Mouse (Mus musculus) retina, postnatal 1 day (tissue): Measurements from ENCODE around the gene R3hdml.
A peak's percentile ranks its signal among the peaks of the same experiment; 100 is the strongest.
"Not testable (repeated sequence)": the region's sequence is repeated elsewhere in the genome, so short reads cannot be mapped to it uniquely, and the experiment has no call there.

Experiments used
- DNase-seq: peaks from one replicate; pipeline ENCODE4 v3.0.0-alpha.2; 2012

The R3hdml gene

DNA sequence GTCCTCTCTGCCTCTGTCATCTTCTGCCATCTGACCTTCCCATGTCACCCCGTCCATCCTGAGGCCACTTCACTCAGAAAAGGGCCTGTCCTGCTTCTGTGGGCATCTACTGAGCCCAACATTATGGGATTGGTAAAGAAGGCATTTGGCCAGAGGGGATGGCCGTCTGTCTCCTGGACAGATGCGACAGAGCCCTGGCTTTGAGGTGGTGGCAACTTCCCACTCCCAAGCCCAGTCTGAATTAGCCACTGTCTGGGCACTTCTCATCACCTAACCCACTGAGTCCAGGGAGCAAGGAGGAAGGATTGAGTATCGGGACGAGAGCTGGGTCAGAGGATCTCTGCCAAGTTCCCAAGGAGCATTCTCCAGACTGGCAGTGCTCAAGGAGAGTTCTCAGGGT, at the start of gene R3hdml:
TSS of gene R3hdml (plus strand) at position 301 of the 400 bp plus-strand sequence.
- DNase-seq: no peak

DNA sequence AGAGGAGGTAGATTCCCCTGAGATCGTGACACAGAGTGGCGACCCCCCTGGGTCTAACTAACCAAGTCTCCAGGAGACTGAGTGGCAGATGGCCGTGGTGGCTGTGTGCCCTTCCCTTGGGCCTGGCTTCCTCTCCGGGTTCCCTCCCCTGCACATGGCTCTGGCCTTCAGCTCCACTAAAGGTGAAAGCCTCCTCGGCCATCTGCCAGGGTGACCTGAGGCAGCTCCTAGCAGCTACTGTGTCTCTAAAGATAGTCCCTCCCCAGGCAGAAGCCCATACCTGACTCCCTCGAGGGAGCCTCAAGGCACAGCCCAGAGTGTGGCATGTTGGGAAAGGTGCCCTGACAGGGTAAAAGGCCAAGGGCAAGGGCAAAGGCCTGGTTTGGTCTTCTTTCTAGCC, 48.6 kb upstream of the R3hdml start:
- peak; percentile 20 for DNase-seq

GRCm38 (mm10) chr2:163444017-163444416, 48.1 kb upstream of the R3hdml start:
- DNase-seq: no peak

GRCm38 (mm10) chr2:163447375-163447774, 44.7 kb upstream of the R3hdml start:
- no peak for DNase-seq

DNA sequence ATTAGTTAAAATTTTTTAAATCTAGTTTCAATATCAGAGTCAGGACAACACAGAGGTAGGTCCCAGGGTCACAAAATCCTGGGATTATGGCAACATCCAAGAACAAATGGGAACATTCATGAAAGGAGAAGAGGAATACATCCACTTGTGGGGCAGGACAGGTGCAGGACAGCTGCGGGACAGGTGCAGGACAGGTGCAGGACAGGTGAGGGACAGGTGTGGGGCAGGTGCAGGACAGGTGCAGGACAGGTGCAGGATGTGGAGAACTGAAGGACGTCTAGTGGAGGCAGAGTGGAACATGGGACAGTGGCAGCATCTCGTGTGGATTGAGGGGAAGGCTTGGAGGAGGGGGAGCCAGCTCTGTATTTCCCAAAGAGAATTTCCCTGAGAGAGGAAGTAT, 42.8 kb upstream of the R3hdml start:
- DNase-seq: no peak

GRCm38 (mm10) chr2:163450668-163451295, 41.3 kb upstream of the R3hdml start:
- DNase-seq: no peak

DNA sequence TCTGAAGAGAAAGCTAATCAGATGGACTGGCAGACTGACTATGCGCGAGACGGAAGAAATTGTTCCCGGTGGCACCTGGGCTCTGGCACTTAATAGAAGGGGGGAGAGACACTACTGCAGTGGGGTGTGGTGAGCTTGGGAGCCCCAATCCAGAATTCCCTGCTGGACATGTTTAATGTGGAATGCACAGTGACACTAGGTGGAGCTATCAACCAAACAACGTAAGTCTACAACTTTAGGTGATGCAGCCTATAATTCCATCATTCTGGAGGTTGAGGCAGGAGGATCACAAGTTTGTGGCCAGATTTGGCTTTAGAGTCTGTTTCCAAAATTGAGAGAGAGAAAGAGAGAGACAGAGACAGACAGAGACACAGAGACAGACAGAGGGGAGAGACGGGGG, 39.4 kb upstream of the R3hdml start:
- DNase-seq: no peak

DNA sequence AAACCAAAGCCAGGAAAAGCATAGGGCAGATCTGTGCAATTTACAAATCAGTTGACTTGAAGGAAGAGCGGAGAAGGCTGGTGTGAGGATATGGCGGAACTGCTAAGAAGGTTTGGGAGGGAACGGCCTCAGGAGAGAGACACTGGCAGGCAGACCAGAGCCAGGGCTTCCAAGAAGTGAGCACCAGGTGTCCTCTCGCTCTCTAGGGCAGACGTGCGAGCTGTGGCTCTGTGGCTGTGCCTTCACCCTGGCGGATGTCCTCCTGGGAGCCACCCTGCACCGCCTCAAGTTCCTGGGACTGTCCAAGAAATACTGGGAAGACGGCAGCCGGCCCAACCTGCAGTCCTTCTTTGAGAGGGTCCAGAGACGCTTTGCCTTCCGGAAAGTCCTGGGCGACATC, 38.7 kb upstream of the R3hdml start:
- no peak for DNase-seq

DNA sequence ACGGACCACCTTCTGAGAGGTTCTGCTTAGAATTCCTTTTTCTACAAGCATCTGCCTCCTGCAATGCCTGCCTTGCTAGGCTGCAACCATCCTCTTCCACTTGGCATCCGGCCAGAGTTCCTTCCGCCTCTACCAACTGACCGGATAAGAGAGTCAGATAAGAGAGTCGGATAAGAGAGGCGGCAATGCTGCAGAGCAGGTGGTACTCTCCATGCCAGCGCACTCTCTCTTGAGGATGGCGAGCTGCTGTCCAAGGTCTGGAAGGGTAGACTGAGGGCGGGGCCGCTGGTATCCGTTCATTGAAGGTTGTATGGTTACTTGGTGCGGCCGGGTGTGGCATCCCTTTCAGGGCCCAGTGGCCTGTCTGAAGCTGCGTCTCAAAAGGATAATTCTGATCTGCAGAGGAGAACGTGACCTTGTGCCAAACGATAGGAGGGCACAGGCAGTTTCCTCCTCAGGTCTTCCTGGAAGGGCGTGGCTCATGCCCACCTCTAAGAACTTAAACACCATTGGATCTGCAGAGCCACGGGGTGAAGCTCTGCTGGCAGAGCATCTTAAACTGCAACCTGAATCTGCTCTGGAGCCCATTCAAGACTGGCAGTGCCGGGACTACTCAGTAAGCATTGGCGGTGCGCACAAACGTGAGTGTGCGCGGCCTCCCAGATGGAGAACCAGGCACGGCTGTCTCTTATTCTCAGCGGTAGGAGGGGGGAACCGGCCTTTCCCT, 33.4 kb upstream of the R3hdml start:
- no peak for DNase-seq

DNA sequence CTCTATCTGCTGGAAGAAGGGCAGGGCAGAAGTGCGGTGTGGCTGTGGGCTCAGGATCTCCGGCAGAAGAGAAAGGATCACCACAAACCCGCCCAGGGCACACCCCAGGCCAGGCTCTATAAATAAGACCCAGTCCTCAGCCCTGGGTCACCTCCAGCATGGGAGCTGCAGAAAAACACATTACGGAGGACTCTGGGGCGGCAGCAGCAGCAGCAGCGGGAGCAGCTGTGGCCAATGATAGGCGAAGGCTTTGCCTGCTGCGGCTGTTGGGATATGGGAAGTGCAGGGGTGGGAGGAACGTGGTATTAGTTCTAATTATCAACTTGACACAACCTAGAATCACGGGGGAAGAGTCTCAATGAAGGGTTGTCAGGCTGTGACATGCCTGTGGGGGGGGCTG, 32.7 kb upstream of the R3hdml start:
- peak; percentile 31 for DNase-seq

GRCm38 (mm10) chr2:163460622-163461021, 31.5 kb upstream of the R3hdml start:
- DNase-seq: no peak

DNA sequence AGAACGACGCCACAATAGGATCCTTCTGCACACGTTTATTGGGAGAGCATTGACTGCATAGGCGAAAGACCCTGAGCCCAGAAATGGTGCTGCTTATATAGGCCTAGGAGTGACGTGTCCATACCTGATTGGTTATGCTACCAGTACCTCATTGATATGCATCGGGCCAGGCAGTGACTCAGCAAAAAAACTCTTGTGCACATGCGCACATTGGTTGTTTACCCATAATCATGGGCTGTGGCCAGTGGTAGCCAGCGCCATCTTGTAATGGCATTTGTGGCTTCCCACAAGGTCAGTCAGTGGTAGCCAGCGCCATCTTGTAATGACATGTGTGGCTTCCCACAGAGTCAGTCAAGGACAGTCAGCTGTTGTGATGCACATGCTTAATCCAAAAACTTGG, 30.8 kb upstream of the R3hdml start:
- DNase-seq: not testable (repeated sequence)

- DNase-seq: no peak
Measured at GRCm38 (mm10) chr2:163462386-163462785, 29.7 kb upstream of the R3hdml start.

DNA sequence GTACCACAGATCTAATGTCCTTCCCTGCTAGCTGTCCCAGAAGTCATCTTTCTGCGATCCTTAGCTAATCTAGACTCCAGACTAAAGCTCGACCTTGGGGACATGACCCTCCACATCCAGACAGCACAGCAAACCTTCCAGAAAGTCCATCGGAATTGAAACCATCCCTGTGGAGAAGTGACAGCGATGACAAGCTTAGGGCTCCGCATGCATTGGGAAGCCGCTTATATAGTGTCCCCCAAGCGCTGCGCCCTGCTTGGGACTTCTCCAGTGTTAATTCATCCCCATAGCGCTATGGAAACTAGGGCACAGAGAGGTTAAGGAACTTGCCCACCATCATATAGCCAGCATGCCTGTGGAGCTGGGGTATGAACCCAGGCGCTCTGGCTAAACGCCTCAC, 29.3 kb upstream of the R3hdml start:
- DNase-seq: no peak

GRCm38 (mm10) chr2:163463251-163463769, 28.8 kb upstream of the R3hdml start:
- DNase-seq: no peak

DNA sequence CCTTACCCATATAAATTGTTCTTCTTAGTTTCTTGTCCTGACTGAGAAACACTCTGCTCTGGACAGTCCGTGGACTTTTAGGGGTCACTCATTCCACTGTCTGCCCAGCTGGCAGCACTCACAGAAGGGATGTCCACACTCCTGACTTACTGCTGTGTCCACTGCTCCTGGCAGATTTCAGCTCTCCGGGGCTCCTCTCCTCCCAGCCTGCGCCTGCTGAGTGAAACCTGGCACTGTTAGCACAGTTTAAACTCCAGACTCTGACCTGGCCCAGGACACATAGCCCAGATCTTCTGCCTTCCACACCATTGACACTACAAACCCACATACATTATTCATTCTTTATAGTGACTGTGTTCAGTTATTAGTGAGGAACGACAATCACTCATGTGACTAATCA, 28.1 kb upstream of the R3hdml start:
- no peak for DNase-seq

GRCm38 (mm10) chr2:163464562-163464961, 27.6 kb upstream of the R3hdml start:
- no peak for DNase-seq

DNA sequence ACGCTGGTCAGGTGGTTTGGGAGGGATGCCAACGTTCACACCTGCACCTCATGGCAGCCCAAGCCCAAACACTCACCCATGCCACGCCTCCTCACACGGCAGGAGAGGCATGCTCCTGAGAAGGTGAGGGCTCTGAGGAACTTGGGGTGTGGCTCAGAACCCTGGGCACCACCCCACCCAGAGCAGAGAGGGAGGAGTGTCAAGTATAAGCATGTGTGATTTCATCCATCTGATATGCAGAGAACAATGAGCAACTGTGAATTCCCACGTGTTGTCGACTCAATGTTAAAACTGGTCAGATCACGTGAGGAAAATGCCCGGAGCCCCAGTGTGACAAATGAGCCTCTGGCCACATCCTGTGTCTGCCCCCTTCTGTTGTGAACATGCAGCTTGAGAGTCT, 25.3 kb upstream of the R3hdml start:
- no peak for DNase-seq

- no peak for DNase-seq
Measured at GRCm38 (mm10) chr2:163467585-163467984, 24.5 kb upstream of the R3hdml start.

DNA sequence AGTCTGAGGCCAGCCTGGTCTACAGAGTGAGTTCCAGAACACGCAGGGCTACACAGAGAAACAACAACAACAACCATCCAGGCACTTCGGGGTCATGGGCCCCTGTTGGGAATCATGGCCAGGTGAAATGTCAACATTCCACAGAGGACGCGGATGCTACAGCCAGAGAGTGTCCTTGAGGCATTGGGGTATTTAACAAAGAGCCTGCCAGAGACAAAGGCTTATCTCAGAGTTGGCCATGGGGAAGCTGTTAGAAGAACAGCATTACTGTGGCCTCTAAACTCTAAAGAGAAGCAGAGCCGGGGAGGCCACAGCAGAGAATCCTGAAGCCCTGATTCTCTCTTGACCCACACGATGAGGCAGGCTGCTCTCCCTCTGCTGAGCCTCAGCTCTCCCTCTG, 23.3 kb upstream of the R3hdml start:
- DNase-seq: no peak

DNA sequence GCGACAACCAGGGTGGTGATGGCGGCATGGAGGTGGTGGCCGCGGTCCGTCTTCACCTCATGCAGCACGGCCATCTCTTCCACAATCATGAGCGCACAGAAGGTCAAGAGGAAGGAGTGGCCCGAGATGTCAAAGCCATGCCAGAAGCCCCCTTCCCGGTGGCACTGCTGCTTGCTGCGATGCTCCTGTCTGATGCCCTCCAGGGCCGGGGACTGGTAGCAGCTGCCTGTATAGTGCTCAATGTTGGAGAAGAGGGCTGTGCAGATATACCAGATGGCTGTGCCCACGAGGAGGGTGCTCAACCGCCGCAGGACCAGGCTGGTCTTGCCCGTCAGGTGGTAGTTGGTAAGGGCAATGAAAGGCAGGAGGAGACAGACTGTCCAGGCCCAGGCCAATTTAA, 22.4 kb upstream of the R3hdml start:
- no peak for DNase-seq

DNA sequence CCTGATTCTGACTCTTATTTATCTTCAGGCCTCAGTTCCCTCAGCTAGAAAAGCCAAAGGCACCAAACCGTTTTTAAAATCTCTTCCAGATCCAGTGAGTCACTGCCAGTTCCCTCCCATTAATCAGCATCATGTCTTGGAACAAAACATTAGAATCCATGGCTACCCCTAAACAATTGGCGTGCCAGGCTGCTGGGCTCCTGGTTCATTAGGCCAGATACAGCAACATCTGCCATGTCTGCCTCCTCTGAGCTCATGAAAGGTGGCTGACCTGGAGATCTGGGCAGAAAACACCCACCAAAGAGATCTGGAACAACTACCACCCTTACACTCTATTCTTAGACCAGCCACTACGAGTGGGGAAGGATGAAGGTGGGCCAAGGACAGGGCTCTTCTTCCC, 21.0 kb upstream of the R3hdml start:
- no peak for DNase-seq

DNA sequence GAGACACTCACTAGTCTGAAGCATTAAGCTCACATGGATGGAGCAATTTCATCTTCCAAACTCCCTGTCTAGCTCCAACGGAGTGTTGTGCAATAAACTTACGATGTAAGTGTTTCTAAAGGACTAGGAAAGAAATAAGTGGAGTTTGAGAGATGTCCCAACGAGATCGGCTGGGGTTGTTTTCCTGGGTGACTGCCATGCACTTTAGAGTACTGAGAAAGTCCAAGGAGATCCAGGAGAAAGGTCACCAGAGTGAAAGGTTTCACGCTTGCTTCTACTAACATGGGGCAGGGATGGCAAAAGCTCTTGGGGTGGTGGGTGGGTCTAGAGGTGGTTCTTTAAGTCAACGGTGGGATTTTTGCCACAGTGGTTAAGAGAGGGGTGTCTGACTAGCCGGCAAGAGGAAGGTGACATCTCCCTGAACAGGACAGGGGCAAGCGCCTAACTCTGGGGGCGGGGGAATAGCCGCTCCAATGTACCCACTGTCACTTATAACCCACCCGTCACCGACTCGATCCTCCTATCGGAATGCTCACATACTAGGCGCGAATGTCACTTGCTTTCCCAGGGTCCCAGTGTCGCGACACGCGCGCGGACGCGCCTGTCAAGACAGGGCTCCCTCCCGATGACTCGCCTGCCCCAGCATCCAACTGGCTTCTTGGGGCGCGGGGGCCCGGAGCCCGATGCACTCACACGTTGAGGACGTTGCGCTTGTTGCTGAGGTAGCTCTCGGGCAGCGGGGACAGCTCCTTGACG, 20.2 kb upstream of the R3hdml start:
- DNase-seq: no peak

DNA sequence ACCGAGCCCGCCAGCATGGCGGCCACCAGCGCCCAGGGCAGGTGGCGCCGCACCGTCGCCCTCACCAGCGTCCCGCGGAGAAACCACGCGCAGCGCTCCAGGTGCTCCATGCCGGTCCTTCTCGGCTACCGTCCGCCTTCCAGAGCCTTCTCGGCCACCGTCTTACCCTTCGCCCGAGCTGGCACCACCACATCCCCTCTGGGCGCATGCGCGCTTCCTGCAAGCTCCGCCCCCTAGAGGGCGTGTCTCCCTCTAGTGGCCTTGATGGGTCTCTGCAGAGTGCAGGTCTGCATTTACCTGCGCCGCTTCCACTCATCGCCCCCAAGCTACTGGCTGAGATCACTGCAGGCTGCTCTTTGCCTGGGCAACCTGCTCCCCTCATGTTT, 19.7 kb upstream of the R3hdml start, which contains the start of gene Fitm2:
TSS of gene Fitm2 (minus strand) at position 164 of the 386 bp plus-strand sequence.
- DNase-seq: peak; percentile 98
